Mouse (Mus musculus) heart, postnatal 0 days (tissue): ENCODE measurements around the gene Dpy19l3. TPM values are rescaled to one million over a fixed set of nuclear protein-coding genes. Genes with fewer than 3 reads are reported as not detected.

ENCODE experiments used
- ATAC-seq: fragments of 200-750 bp; cut with Nextera tagmentation; 2 replicates; pipeline ENCODE4 v1.8.0; 2017; ENCODE audit warnings: low read depth, moderate number of reproducible peaks, moderate library complexity; ENCODE audit not compliant: insufficient read depth
- DNase-seq: peaks from one replicate; pipeline ENCODE4 v3.0.0-alpha.2; 2016; ENCODE audit warnings: low spot score
- H3K27ac ChIP-seq: fragments of 300-500 bp; sonication (generic); 2 replicates; pipeline ENCODE4 v1.5.1; 2014; ENCODE audit warnings: low read depth, mild to moderate bottlenecking
- H3K27me3 ChIP-seq: fragments of 300-500 bp; sonication (generic); 2 replicates; pipeline ENCODE4 v1.6.1; 2014; ENCODE audit warnings: low read length, mixed read lengths; ENCODE audit not compliant: control insufficient read depth, insufficient read depth
- H3K36me3 ChIP-seq: fragments of 300-500 bp; sonication (generic); replicated peaks from 2 replicates; pipeline ENCODE4 v1.6.1; 2014; ENCODE audit warnings: low read length, mixed read lengths; ENCODE audit not compliant: control insufficient read depth, insufficient read depth
- H3K4me1 ChIP-seq: fragments of 300-500 bp; sonication (generic); 2 replicates; pipeline ENCODE4 v1.6.1; 2014; ENCODE audit warnings: antibody characterized with exemption; ENCODE audit not compliant: control insufficient read depth, insufficient read depth
- H3K4me2 ChIP-seq: fragments of 300-500 bp; sonication (generic); 2 replicates; pipeline ENCODE4 v1.6.1; 2014; ENCODE audit warnings: low read depth, mild to moderate bottlenecking, low read length, moderate library complexity
- H3K4me3 ChIP-seq: fragments of 300-500 bp; sonication (generic); 2 replicates; pipeline ENCODE4 v1.5.1; 2014; ENCODE audit warnings: low read depth, low read length
- H3K9ac ChIP-seq: fragments of 300-500 bp; sonication (generic); replicated peaks from 2 replicates; pipeline ENCODE4 v1.6.1; 2014; ENCODE audit warnings: low read depth, low read length, mixed read lengths
- H3K9me3 ChIP-seq: fragments of 300-500 bp; sonication (generic); replicated peaks from 2 replicates; pipeline ENCODE4 v1.6.1; 2016; ENCODE audit warnings: low read length; ENCODE audit not compliant: control insufficient read depth
- CTCF ChIP-seq: IDR thresholded peaks from 2 replicates; pipeline ENCODE4 v1.5.1; 2016; ENCODE audit warnings: antibody characterized with exemption, control low read depth, low read depth
- EP300 ChIP-seq: IDR thresholded peaks from 2 replicates; pipeline ENCODE4 v1.6.1; 2016; ENCODE audit warnings: antibody characterized with exemption, low read depth
- WGBS: fragments of 180-500 bp; shearing (Covaris S2); extraction: QIAGEN DNeasy Blood & Tissue Kit; methylation state at CpG from one replicate; pipeline ENCODE4 v1.1.7; 2014; 5-methylcytosine and 5-hydroxymethylcytosine counted together
- polyA plus RNA-seq: library from polyadenylated mRNA; unstranded; fragments of >200 nt; fragmentation: Nextera tagmentation; extraction: Ambion mirVana; gene quantifications from 2 replicates; pipeline ENCODE4 v1.2.1, GENCODE M21; 2015
- total RNA-seq: library from RNA; depleted of rRNA; stranded (reverse); fragments of >200 nt; gene quantifications from 2 replicates; pipeline ENCODE4 v1.2.3, GENCODE M21; 2014; ENCODE audit warnings: low replicate concordance

Gene Dpy19l3
- total and polyA plus RNA-seq, 2 experiments from 2014 or later = 1.1 to 4.9 TPM

DNA sequence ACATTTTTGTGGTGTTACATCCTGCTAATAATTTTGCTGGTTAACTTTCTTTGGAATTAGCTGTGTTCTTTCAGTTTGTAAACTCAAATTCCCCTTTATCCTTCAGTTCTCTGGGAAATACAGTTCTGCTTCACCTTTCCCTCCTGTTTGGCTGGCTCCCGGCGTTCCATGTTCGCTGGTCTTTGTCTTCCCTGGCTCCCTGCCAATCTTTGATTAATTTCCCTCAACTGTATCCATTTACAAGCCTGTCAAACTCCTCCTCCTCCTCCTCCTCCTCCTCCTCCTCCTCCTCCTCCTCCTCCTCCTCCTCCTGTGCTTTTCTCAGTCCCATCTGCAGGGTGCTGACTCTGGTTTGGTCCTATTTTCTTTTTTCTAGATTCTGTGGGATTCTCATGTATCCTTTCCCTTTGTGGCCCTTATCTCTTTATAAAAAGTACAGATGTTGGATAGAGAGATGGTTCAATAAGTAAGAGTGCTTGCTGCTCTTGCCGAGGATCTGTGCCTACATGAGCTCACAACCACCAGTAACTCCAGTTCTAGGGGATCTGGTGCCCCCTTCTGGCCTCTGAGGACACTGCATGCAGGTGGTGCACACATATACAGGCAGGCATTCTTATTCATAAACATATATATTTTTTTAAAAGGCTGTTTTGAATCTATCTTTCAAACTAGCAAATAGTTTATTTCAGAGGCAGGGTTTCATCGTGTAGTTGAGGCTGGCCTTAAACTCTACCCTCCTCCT is 13.6 kb downstream of the Dpy19l3 start:
- 68% methylated on average over 5 of the region's 5 CpGs for WGBS
- Histone ChIP-seq H3K9ac (no peak overlapping the region), H3K9me3 (peaks cover 3% of the 10 kb centered on the region; the same call in 1 of the 2 replicates), H3K4me1 (no peaks in the 10 kb centered on the region), H3K4me2 (no peak overlapping the region), H3K36me3 (no peaks in the 10 kb centered on the region), H3K27ac (no peak overlapping the region), H3K4me3 (no peak overlapping the region), H3K27me3 (no peaks in the 10 kb centered on the region)
- DNase-seq = no peak
- TF ChIP-seq EP300 (no peak), CTCF (peak; percentile 48)
- ATAC-seq = no peak

DNA sequence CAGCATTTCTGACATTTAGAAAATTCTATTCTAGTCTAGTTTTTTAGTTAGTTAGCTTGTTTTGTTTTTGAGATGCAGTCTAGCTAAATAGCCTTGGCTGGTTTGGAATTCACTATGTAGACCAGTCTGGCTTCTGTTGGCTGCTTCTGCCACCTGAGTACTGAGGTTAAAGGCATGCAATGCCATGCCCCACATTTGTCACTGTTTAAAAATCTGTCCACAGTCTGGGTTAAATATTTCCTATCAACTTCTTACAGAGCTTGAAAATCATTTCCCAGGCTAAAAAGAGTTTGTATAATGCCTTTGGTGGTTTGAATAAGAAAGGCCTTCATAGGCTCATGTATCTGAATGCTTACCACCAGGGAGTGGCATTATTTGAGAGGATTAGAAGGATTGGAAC is 15.4 kb downstream of the Dpy19l3 start:
- Histone ChIP-seq H3K9me3 (peaks cover 3% of the 10 kb centered on the region; the same call in 1 of the 2 replicates), H3K27ac (no peak overlapping the region), H3K4me3 (no peak overlapping the region), H3K4me1 (no peaks in the 10 kb centered on the region), H3K9ac (no peak overlapping the region), H3K36me3 (no peaks in the 10 kb centered on the region), H3K27me3 (no peaks in the 10 kb centered on the region), H3K4me2 (no peak overlapping the region)
- ATAC-seq (no peak), DNase-seq (no peak)
- no peak for TF ChIP-seq EP300
- no peak for TF ChIP-seq CTCF

DNA sequence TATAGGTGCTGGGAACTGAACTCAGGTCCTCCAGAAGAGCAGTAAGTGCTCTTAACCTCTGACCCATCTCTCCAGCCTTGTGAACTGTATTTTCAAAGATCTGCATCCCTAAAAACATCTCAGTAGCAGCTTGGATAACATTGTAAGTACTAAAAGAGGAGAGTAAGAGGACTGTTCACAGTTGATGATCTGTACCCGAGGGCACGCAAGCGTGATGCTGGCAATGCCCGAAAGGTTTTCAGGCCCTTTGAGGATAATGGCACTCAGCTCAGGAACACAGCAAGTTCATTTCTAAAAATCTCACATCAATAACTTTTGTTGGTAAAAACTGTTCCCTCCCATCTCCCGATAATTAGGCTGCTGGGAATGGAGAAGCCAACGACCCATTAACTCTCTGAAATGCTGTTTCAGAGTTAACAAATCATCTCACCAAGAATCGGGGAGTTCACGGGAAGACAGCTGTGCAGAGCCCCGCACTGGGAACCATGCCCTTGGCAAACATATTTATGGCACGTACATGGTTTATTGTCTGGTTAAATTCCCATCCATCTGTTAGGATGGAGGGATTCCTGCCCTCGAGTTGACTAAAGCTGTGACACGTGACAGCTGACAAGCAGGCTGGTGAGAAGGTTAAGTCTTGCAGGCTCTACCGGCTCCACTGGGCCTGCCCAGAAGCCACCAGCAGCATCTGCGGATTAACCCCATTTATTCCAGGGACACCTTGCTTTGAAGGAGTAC is 20.8 kb downstream of the Dpy19l3 start:
- DNase-seq = no peak
- H3K9me3 ChIP-seq = peaks cover 3% of the 10 kb centered on the region; the same call in 1 of the 2 replicates
- 75% methylated on average over 14 of the region's 14 CpGs for WGBS
- no peak overlapping the region for H3K27ac ChIP-seq
- H3K27me3 ChIP-seq = no peaks in the 10 kb centered on the region
- H3K4me3 ChIP-seq = no peak overlapping the region
- H3K9ac ChIP-seq = no peak overlapping the region
- no peak for TF ChIP-seq CTCF
- TF ChIP-seq EP300 = no peak
- no peaks in the 10 kb centered on the region for H3K36me3 ChIP-seq
- no peaks in the 10 kb centered on the region for H3K4me1 ChIP-seq
- no peak for ATAC-seq
- H3K4me2 ChIP-seq = no peak overlapping the region

DNA sequence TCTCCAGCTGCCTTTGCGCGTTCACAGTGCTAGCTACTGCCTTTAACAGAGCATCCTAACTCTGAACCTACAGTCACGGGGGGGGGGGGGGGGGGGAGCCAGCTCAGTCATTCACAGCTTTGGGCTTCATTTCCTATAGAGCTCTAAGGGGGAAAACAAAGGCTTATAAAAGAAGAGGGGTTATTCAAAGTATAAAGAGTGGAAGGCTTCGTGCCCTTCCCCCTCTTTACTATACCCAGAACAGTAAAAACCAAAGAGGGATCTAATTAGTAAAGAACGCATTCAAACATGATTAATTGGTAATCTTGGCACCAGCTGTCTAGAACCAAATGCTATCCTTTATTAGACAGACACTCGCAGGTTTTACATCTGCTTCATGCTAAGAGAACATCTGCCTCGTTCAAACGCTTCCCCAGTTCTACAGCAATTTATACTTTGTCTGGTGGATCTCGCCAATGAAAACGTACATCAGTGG is 21.6 kb downstream of the Dpy19l3 start:
- no peak overlapping the region for H3K4me3 ChIP-seq
- no peak overlapping the region for H3K4me2 ChIP-seq
- H3K9me3 ChIP-seq = peaks cover 3% of the 10 kb centered on the region; the same call in 1 of the 2 replicates
- H3K4me1 ChIP-seq = no peaks in the 10 kb centered on the region
- DNase-seq (no peak), ATAC-seq (no peak)
- WGBS = 84% methylated on average over 10 of the region's 10 CpGs
- TF ChIP-seq EP300 (no peak), CTCF (no peak)
- H3K36me3 ChIP-seq = no peaks in the 10 kb centered on the region
- H3K27me3 ChIP-seq = no peaks in the 10 kb centered on the region
- no peak overlapping the region for H3K27ac ChIP-seq
- H3K9ac ChIP-seq = no peak overlapping the region

DNA sequence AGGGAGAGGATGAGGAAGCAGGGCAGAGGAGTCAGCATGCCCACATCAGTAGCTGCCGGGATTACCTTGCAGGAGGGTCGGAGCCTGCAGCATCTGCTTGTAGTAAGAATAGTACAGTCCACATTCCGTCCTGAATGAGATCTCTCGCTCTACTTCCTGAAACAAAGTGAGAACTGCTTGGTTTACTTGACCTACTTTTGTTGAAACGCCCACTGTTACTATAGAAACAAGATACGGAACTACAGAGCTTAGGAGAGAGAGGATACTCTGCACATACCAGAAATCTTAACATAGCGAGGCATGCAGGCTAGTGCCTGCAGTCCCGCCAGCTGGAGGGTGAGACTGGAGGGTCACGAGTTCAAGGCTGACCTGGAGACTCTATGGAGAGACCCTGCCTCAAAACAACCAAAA is 24.6 kb downstream of the Dpy19l3 start:
- Histone ChIP-seq H3K36me3 (no peaks in the 10 kb centered on the region), H3K27ac (peak overlapping the region; percentile 0; the same call in 1 of the 2 replicates), H3K4me2 (no peak overlapping the region), H3K9me3 (no peaks in the 10 kb centered on the region), H3K4me3 (no peak overlapping the region), H3K9ac (no peak overlapping the region), H3K4me1 (no peaks in the 10 kb centered on the region), H3K27me3 (no peaks in the 10 kb centered on the region)
- ATAC-seq = peak; percentile 84
- no peak for TF ChIP-seq EP300
- peak; percentile 82 for DNase-seq
- WGBS = 32% methylated on average over 9 of the region's 9 CpGs
